Mouse (Mus musculus): ENCODE measurements around the gene Fgd5. TPM values are rescaled to one million over a fixed set of nuclear protein-coding genes. Genes with fewer than 3 reads are reported as not detected.

Gene Fgd5
- polyA plus RNA-seq, 1 experiment from 2014 or later = 21.2 TPM

GRCm38 (mm10) chr6:91979301-91979996 lies 771 bp downstream of the Fgd5 start:
- Histone ChIP-seq H3K9ac (peak overlapping the region; percentile 59), H3K27me3 (peaks cover 33% of the 10 kb centered on the region), H3K4me3 (peak overlapping the region; percentile 62), H3K27ac (peak overlapping the region; percentile 54; the same call in 1 of the 2 replicates), H3K36me3 (no peaks in the 10 kb centered on the region), H3K4me2 (peak overlapping the region; percentile 97), H3K9me3 (no peaks in the 10 kb centered on the region), H3K4me1 (peaks cover 6% of the 10 kb centered on the region; the same call in 1 of the 2 replicates)
- no peak for ATAC-seq (ENCODE audit: borderline replicate concordance, extremely low read depth, low FRiP score, low TSS enrichment)
- 9% methylated on average over 23 of the region's 23 CpGs for WGBS

GRCm38 (mm10) chr6:91980011-91980410 lies 1.3 kb downstream of the Fgd5 start:
- peak overlapping the region; percentile 97 for H3K4me2 ChIP-seq
- H3K36me3 ChIP-seq = no peaks in the 10 kb centered on the region
- H3K9me3 ChIP-seq = no peaks in the 10 kb centered on the region
- ATAC-seq (ENCODE audit: borderline replicate concordance, extremely low read depth, low FRiP score, low TSS enrichment) = no peak
- peaks cover 33% of the 10 kb centered on the region for H3K27me3 ChIP-seq
- H3K4me3 ChIP-seq = peak overlapping the region; percentile 62
- WGBS = 54% methylated on average over 3 of the region's 3 CpGs
- H3K9ac ChIP-seq = peak overlapping the region; percentile 6; the same call in 1 of the 2 replicates
- H3K4me1 ChIP-seq = peaks cover 6% of the 10 kb centered on the region; the same call in 1 of the 2 replicates
- no peak overlapping the region for H3K27ac ChIP-seq

GRCm38 (mm10) chr6:91990101-91990500 lies 11.4 kb downstream of the Fgd5 start:
- H3K9ac ChIP-seq = no peak overlapping the region
- H3K4me3 ChIP-seq = no peak overlapping the region
- H3K27ac ChIP-seq = no peak overlapping the region
- no peaks in the 10 kb centered on the region for H3K4me1 ChIP-seq
- no peaks in the 10 kb centered on the region for H3K27me3 ChIP-seq
- ATAC-seq (ENCODE audit: borderline replicate concordance, extremely low read depth, low FRiP score, low TSS enrichment) = no peak
- 79% methylated on average over 8 of the region's 8 CpGs for WGBS
- H3K4me2 ChIP-seq = no peak overlapping the region
- no peaks in the 10 kb centered on the region for H3K9me3 ChIP-seq
- H3K36me3 ChIP-seq = no peaks in the 10 kb centered on the region

- Histone ChIP-seq H3K9ac (no peak overlapping the region), H3K4me1 (no peaks in the 10 kb centered on the region), H3K4me3 (no peak overlapping the region), H3K9me3 (no peaks in the 10 kb centered on the region), H3K36me3 (no peaks in the 10 kb centered on the region), H3K4me2 (no peak overlapping the region), H3K27ac (no peak overlapping the region), H3K27me3 (no peaks in the 10 kb centered on the region)
- 59% methylated on average over 2 of the region's 2 CpGs for WGBS
- ATAC-seq (ENCODE audit: borderline replicate concordance, extremely low read depth, low FRiP score, low TSS enrichment) = no peak
These were observed 14.1 kb downstream of the Fgd5 start for GRCm38 (mm10) chr6:91992823-91993222.

- Histone ChIP-seq H3K27ac (no peak overlapping the region), H3K4me2 (no peak overlapping the region), H3K4me3 (no peak overlapping the region), H3K27me3 (no peaks in the 10 kb centered on the region), H3K36me3 (no peaks in the 10 kb centered on the region), H3K9ac (no peak overlapping the region), H3K9me3 (no peaks in the 10 kb centered on the region), H3K4me1 (no peaks in the 10 kb centered on the region)
- ATAC-seq (ENCODE audit: borderline replicate concordance, extremely low read depth, low FRiP score, low TSS enrichment) = no peak
- whole genome bisulfite sequencing = 59% methylated on average over 8 of the region's 8 CpGs
These were observed 15.3 kb downstream of the Fgd5 start for GRCm38 (mm10) chr6:91993795-91994505.

GRCm38 (mm10) chr6:91996072-91996471 lies 17.4 kb downstream of the Fgd5 start:
- Histone ChIP-seq H3K36me3 (no peaks in the 10 kb centered on the region), H3K27me3 (no peaks in the 10 kb centered on the region), H3K4me2 (no peak overlapping the region), H3K4me3 (no peak overlapping the region), H3K4me1 (no peaks in the 10 kb centered on the region), H3K9me3 (no peaks in the 10 kb centered on the region), H3K9ac (no peak overlapping the region), H3K27ac (no peak overlapping the region)
- WGBS = 80% methylated on average over 8 of the region's 8 CpGs
- no peak for ATAC-seq (ENCODE audit: borderline replicate concordance, extremely low read depth, low FRiP score, low TSS enrichment)

GRCm38 (mm10) chr6:92002558-92003285 lies 24.0 kb downstream of the Fgd5 start:
- 97% methylated on average over 1 of the region's 1 CpGs for WGBS
- no peaks in the 10 kb centered on the region for H3K9me3 ChIP-seq
- H3K4me1 ChIP-seq = no peaks in the 10 kb centered on the region
- no peak overlapping the region for H3K9ac ChIP-seq
- no peaks in the 10 kb centered on the region for H3K36me3 ChIP-seq
- H3K27ac ChIP-seq = no peak overlapping the region
- H3K27me3 ChIP-seq = no peaks in the 10 kb centered on the region
- H3K4me2 ChIP-seq = no peak overlapping the region
- ATAC-seq (ENCODE audit: borderline replicate concordance, extremely low read depth, low FRiP score, low TSS enrichment) = no peak
- H3K4me3 ChIP-seq = no peak overlapping the region

- H3K4me2 ChIP-seq = no peak overlapping the region
- no peaks in the 10 kb centered on the region for H3K27me3 ChIP-seq
- H3K9me3 ChIP-seq = no peaks in the 10 kb centered on the region
- H3K9ac ChIP-seq = no peak overlapping the region
- no peak overlapping the region for H3K27ac ChIP-seq
- no peak for ATAC-seq (ENCODE audit: borderline replicate concordance, extremely low read depth, low FRiP score, low TSS enrichment)
- H3K36me3 ChIP-seq = no peaks in the 10 kb centered on the region
- H3K4me1 ChIP-seq = no peaks in the 10 kb centered on the region
- WGBS = 44% methylated on average over 2 of the region's 2 CpGs
- H3K4me3 ChIP-seq = no peak overlapping the region
These were observed 25.0 kb downstream of the Fgd5 start for GRCm38 (mm10) chr6:92003646-92004045.

GRCm38 (mm10) chr6:92004137-92004805 lies 25.6 kb downstream of the Fgd5 start:
- Histone ChIP-seq H3K36me3 (no peaks in the 10 kb centered on the region), H3K4me1 (no peaks in the 10 kb centered on the region), H3K27ac (no peak overlapping the region), H3K9me3 (no peaks in the 10 kb centered on the region), H3K9ac (no peak overlapping the region), H3K4me3 (no peak overlapping the region), H3K27me3 (no peaks in the 10 kb centered on the region), H3K4me2 (no peak overlapping the region)
- WGBS = 51% methylated on average over 6 of the region's 6 CpGs
- ATAC-seq (ENCODE audit: borderline replicate concordance, extremely low read depth, low FRiP score, low TSS enrichment) = no peak

GRCm38 (mm10) chr6:92004806-92005205 lies 26.1 kb downstream of the Fgd5 start:
- H3K9me3 ChIP-seq = no peaks in the 10 kb centered on the region
- no peak overlapping the region for H3K4me2 ChIP-seq
- no peak overlapping the region for H3K9ac ChIP-seq
- no peak overlapping the region for H3K4me3 ChIP-seq
- no peaks in the 10 kb centered on the region for H3K4me1 ChIP-seq
- no peak for ATAC-seq (ENCODE audit: borderline replicate concordance, extremely low read depth, low FRiP score, low TSS enrichment)
- 57% methylated on average over 3 of the region's 3 CpGs for WGBS
- H3K27ac ChIP-seq = no peak overlapping the region
- no peaks in the 10 kb centered on the region for H3K27me3 ChIP-seq
- no peaks in the 10 kb centered on the region for H3K36me3 ChIP-seq

GRCm38 (mm10) chr6:92010895-92011294 lies 32.2 kb downstream of the Fgd5 start:
- Histone ChIP-seq H3K27ac (no peak overlapping the region), H3K9me3 (no peaks in the 10 kb centered on the region), H3K4me1 (peaks cover 8% of the 10 kb centered on the region; the same call in 1 of the 2 replicates), H3K27me3 (no peaks in the 10 kb centered on the region), H3K36me3 (no peaks in the 10 kb centered on the region), H3K9ac (no peak overlapping the region), H3K4me2 (no peak overlapping the region), H3K4me3 (no peak overlapping the region)
- ATAC-seq (ENCODE audit: borderline replicate concordance, extremely low read depth, low FRiP score, low TSS enrichment) = no peak
- 79% methylated on average over 2 of the region's 2 CpGs for WGBS

Measured in lung, embryonic 15.5 days (tissue).